Mouse (Mus musculus) cortical plate, adult 2 months (tissue): ENCODE data around the gene Klrc3. TPM values are rescaled to one million over a fixed set of nuclear protein-coding genes. Genes with fewer than 3 reads are reported as not detected.
"Not testable (repeated sequence)": the region's sequence is repeated elsewhere in the genome, so short reads cannot be mapped to it uniquely, and the experiment has no call there.

ENCODE experiments used
- H3K27ac ChIP-seq: fragments of 200-500 bp; 2 replicates; pipeline ENCODE4 v1.5.1; 2012; ENCODE audit warnings: low read length, control low read depth, inconsistent platforms; ENCODE audit not compliant: insufficient read depth
- H3K4me1 ChIP-seq: fragments of 200-500 bp; 2 replicates; pipeline ENCODE4 v1.6.1; 2011; ENCODE audit warnings: low read length; ENCODE audit not compliant: control insufficient read depth, insufficient read depth
- H3K4me3 ChIP-seq: fragments of 200-500 bp; 2 replicates; pipeline ENCODE4 v1.5.1; 2011; ENCODE audit warnings: mild to moderate bottlenecking, low read length, control low read depth; ENCODE audit not compliant: insufficient read depth
- CTCF ChIP-seq: fragments of 200-500 bp; IDR thresholded peaks from 2 replicates; pipeline ENCODE4 v1.5.1; 2011; ENCODE audit warnings: mild to moderate bottlenecking, control low read depth, low read length; ENCODE audit not compliant: insufficient read depth; ENCODE audit errors: extremely low read depth
- POLR2A ChIP-seq: fragments of 200-500 bp; IDR thresholded peaks from 2 replicates; pipeline ENCODE4 v1.6.1; 2011; ENCODE audit warnings: mild to moderate bottlenecking, low read length, control low read depth; ENCODE audit not compliant: insufficient read depth; ENCODE audit errors: extremely low read depth
- polyA plus RNA-seq: library from polyadenylated mRNA; depleted of rRNA; stranded (reverse); fragments of >200 nt; gene quantifications from 2 replicates; pipeline ENCODE4 v1.2.3, GENCODE M21; 2012; rRNA removed

The Klrc3 gene
- polyA plus RNA-seq = not detected in 2 replicates

- not testable (repeated sequence) for H3K27ac ChIP-seq, H3K4me1 ChIP-seq, H3K4me3 ChIP-seq
These were observed at the start of gene Klrc3 for GRCm38 (mm10) chr6:129643237-129643636. Gene Klrc3 (minus strand): TSS chr6:129643337.

- H3K4me1 ChIP-seq, H3K27ac ChIP-seq, H3K4me3 ChIP-seq: not testable (repeated sequence)
These were observed 48.3 kb upstream of the Klrc3 start for GRCm38 (mm10) chr6:129691436-129691835.

GRCm38 (mm10) chr6:129680379-129680778, 37.2 kb upstream of the Klrc3 start:
- H3K4me3 ChIP-seq = no peak overlapping the region
- H3K27ac ChIP-seq = no peak overlapping the region
- no peak for TF ChIP-seq CTCF
- TF ChIP-seq POLR2A = no peak
- no peaks in the 10 kb centered on the region for H3K4me1 ChIP-seq

- Histone ChIP-seq H3K4me1 (no peaks in the 10 kb centered on the region), H3K27ac (no peak within 1 kb of the TSS), H3K4me3 (no peak within 1 kb of the TSS)
- TF ChIP-seq POLR2A (no peak), CTCF (no peak)
These were observed 35.7 kb upstream of the Klrc3 start, which contains the start of gene Klrc1 for GRCm38 (mm10) chr6:129678873-129679272. Gene Klrc1 (minus strand): TSS chr6:129678973.

GRCm38 (mm10) chr6:129661301-129661700, 18.2 kb upstream of the Klrc3 start:
- H3K4me3 ChIP-seq, H3K27ac ChIP-seq, H3K4me1 ChIP-seq: not testable (repeated sequence)

GRCm38 (mm10) chr6:129660589-129660988, 17.5 kb upstream of the Klrc3 start, which contains the start of gene Klrc2:
Gene Klrc2 (minus strand): TSS chr6:129660689.
- H3K4me3 ChIP-seq, H3K4me1 ChIP-seq, H3K27ac ChIP-seq: not testable (repeated sequence)

- H3K4me3 ChIP-seq, H3K4me1 ChIP-seq, H3K27ac ChIP-seq: not testable (repeated sequence)
These were observed 917 bp upstream of the Klrc3 start for GRCm38 (mm10) chr6:129644054-129644453.

- not testable (repeated sequence) for H3K27ac ChIP-seq, H3K4me1 ChIP-seq, H3K4me3 ChIP-seq
These were observed 12.1 kb downstream of the Klrc3 start for GRCm38 (mm10) chr6:129631046-129631445.

GRCm38 (mm10) chr6:129623735-129624134, 19.4 kb downstream of the Klrc3 start, which contains the start of gene Klrk1:
Gene Klrk1 (minus strand): TSS chr6:129623864.
- Histone ChIP-seq H3K4me3 (no peak within 1 kb of the TSS), H3K4me1 (no peaks in the 10 kb centered on the region), H3K27ac (no peak within 1 kb of the TSS)
- TF ChIP-seq POLR2A (no peak), CTCF (no peak)

GRCm38 (mm10) chr6:129608372-129608771, 34.8 kb downstream of the Klrc3 start:
- Histone ChIP-seq H3K4me3 (no peak overlapping the region), H3K4me1 (no peaks in the 10 kb centered on the region), H3K27ac (no peak overlapping the region)
- TF ChIP-seq CTCF = no peak
- no peak for TF ChIP-seq POLR2A

GRCm38 (mm10) chr6:129591508-129591907, 51.6 kb downstream of the Klrc3 start, which contains the start of gene Klrd1:
Gene Klrd1 (plus strand): TSS chr6:129591782.
- TF ChIP-seq POLR2A (no peak), CTCF (no peak)
- Histone ChIP-seq H3K4me3 (no peak within 1 kb of the TSS), H3K27ac (no peak within 1 kb of the TSS), H3K4me1 (no peaks in the 10 kb centered on the region)

Other genes with a start within 250 kb of the Klrc3 start
- gene Clec1b, start 246.0 kb downstream of the Klrc3 start, polyA plus RNA-seq = 0.10 TPM in 1 of 2 replicates, not detected in the other
- gene Clec9a, start 234.5 kb downstream of the Klrc3 start, polyA plus RNA-seq = not detected in 2 replicates
- 0.47 and 0.73 TPM in 2 replicates for gene Clec1a, start 191.3 kb downstream of the Klrc3 start, polyA plus RNA-seq
- not detected in 2 replicates for gene Olr1, start 136.2 kb downstream of the Klrc3 start, polyA plus RNA-seq
- gene Tmem52b, start 130.8 kb downstream of the Klrc3 start, polyA plus RNA-seq = not detected in 2 replicates
- gene Gabarapl1, start 110.2 kb downstream of the Klrc3 start, polyA plus RNA-seq = 580 and 605 TPM in 2 replicates
- 0.08 and 0.13 TPM in 2 replicates for gene Klre1, start 65.4 kb downstream of the Klrc3 start, polyA plus RNA-seq
- 0.30 TPM in 1 of 2 replicates, not detected in the other for gene Klrd1, start 51.6 kb downstream of the Klrc3 start, polyA plus RNA-seq
- 0.04 and 0.08 TPM in 2 replicates for gene Klrk1, start 19.5 kb downstream of the Klrc3 start, polyA plus RNA-seq
- gene Klrc2, start 17.4 kb upstream of the Klrc3 start, polyA plus RNA-seq = 0.04 TPM in 1 of 2 replicates, not detected in the other
- not detected in 2 replicates for gene Klrc1, start 35.6 kb upstream of the Klrc3 start, polyA plus RNA-seq
- gene Klri1, start 73.8 kb upstream of the Klrc3 start, polyA plus RNA-seq = not detected in 2 replicates
- gene Klri2, start 97.1 kb upstream of the Klrc3 start, polyA plus RNA-seq = 0.02 TPM in 2 replicates
- gene Gm156, start 140.9 kb upstream of the Klrc3 start, polyA plus RNA-seq = not detected in 2 replicates
- not detected in 2 replicates for gene Gm17631, start 219.3 kb upstream of the Klrc3 start, polyA plus RNA-seq
- gene Klra17, start 233.3 kb upstream of the Klrc3 start, polyA plus RNA-seq = not detected in 2 replicates